Mouse (Mus musculus) liver, embryonic 14.5 days (tissue): ENCODE measurements at regions not wholly inside any gene's neighbourhood (a gene's known extent, or its start where the extent isn't known, plus 50 kb on each side); places are given as distances from the start of the nearest gene placed in this dataset.

Source experiments
- ATAC-seq: fragments of 200-750 bp; cut with Nextera tagmentation; 2 replicates; pipeline ENCODE4 v1.8.0; 2017; ENCODE audit warnings: moderate number of reproducible peaks, mild to moderate bottlenecking, moderate library complexity; ENCODE audit not compliant: insufficient read depth
- DNase-seq, 3 experiments: peaks; one replicate each; pipeline ENCODE4 v3.0.0-alpha.2; 2012 to 2013; ENCODE audit warnings: low read depth in 3 of 3, low spot score in 3 of 3
- H3K27ac ChIP-seq: fragments of 300-500 bp; sonication (generic); 2 replicates; pipeline ENCODE4 v1.5.1; 2014; ENCODE audit warnings: moderate library complexity, mild to moderate bottlenecking, control low read depth, inconsistent platforms
- H3K27me3 ChIP-seq: fragments of 300-500 bp; sonication (generic); 2 replicates; pipeline ENCODE4 v1.6.1; 2014; ENCODE audit warnings: mild to moderate bottlenecking, low read length, moderate library complexity; ENCODE audit not compliant: control insufficient read depth, insufficient read depth
- H3K36me3 ChIP-seq: fragments of 300-500 bp; sonication (generic); replicated peaks from 2 replicates; pipeline ENCODE4 v1.6.1; 2014; ENCODE audit warnings: low read depth; ENCODE audit not compliant: control insufficient read depth, insufficient read depth
- H3K4me1 ChIP-seq, 2 experiments: fragments of 200-500 bp in 1 of 2; fragments of 300-500 bp in 1 of 2; sonication (generic) in 1 of 2; replicated peaks; 2 replicates each; pipeline ENCODE4 v1.6.1; 2012 to 2014; ENCODE audit warnings: antibody characterized with exemption in 1 of 2, inconsistent platforms in 1 of 2, low read length in 1 of 2; ENCODE audit not compliant: control insufficient read depth in 2 of 2, insufficient read depth in 2 of 2
- H3K4me2 ChIP-seq: fragments of 300-500 bp; sonication (generic); 2 replicates; pipeline ENCODE4 v1.6.1; 2014; ENCODE audit warnings: low read depth, mild to moderate bottlenecking, control low read depth, moderate library complexity
- H3K4me3 ChIP-seq, 2 experiments: fragments of 200-500 bp in 1 of 2; fragments of 300-500 bp in 1 of 2; sonication (generic) in 1 of 2; 2 replicates each; pipeline ENCODE4 v1.5.1; 2012 to 2014; ENCODE audit warnings: low read depth in 2 of 2, low read length in 2 of 2, mild to moderate bottlenecking in 2 of 2, control low read depth in 1 of 2, inconsistent platforms in 1 of 2, moderate library complexity in 1 of 2; ENCODE audit not compliant: insufficient read depth in 1 of 2
- H3K9ac ChIP-seq: fragments of 300-500 bp; sonication (generic); replicated peaks from 2 replicates; pipeline ENCODE4 v1.6.1; 2014; ENCODE audit warnings: mild to moderate bottlenecking, control low read depth, moderate library complexity
- H3K9me3 ChIP-seq: fragments of 300-500 bp; sonication (generic); 2 replicates; pipeline ENCODE4 v1.6.1; 2016; ENCODE audit warnings: low read length, mixed read lengths; ENCODE audit not compliant: control insufficient read depth
- CTCF ChIP-seq: IDR thresholded peaks from 2 replicates; pipeline ENCODE4 v1.5.1; 2016; ENCODE audit warnings: antibody characterized with exemption, low read depth, control low read depth
- EP300 ChIP-seq: IDR thresholded peaks from 2 replicates; pipeline ENCODE4 v1.6.1; 2016; ENCODE audit warnings: antibody characterized with exemption, low read depth
- WGBS: fragments of 180-500 bp; shearing (Covaris S2); extraction: QIAGEN DNeasy Blood & Tissue Kit; methylation state at CpG from one replicate; pipeline ENCODE4 v1.1.7; 2014; ENCODE audit not compliant: insufficient replicate concordance; 5-methylcytosine and 5-hydroxymethylcytosine counted together

DNA sequence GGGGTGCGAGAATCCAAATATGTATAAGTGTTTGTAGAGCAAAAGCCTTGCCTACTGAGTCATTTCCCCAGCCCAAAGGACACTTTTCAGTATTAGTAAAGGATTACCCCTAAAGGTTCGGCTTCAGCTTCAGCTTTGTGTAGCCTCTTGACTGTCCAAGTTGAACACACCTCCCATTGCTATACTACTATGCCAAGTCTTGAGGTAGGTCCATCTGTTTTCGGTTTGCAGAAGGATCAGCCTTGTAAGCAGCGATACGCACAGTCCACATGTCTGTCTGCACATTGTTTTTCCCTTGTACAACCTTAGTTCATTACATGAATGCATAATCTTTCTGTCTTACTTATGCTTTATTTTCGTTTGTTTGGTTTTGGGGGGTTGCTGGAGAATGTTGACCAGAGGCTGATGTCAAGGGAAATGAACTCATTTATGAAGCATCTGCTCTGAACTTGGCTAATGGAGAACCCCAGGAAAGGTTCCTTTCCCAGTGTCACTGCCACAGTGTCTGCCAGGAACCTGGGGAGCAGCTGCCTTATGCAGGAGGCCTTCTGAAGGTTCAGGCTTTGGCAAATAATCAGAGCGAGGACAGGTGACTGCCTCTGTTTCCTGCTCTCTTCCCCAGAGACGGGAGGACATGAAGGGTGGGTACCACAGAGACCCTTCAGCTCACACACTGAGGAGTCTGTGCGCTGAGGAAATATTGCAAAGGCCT is 594.8 kb downstream of the Tmem114 start:
- ATAC-seq (no peak), DNase-seq (no peak)
- Histone ChIP-seq H3K9ac (no peak overlapping the region), H3K4me2 (no peak overlapping the region), H3K9me3 (no peaks in the 10 kb centered on the region), H3K4me1 (no peaks in the 10 kb centered on the region), H3K27me3 (no peaks in the 10 kb centered on the region), H3K36me3 (no peaks in the 10 kb centered on the region), H3K27ac (no peak overlapping the region), H3K4me3 (no peak overlapping the region)
- WGBS: 46% methylated on average over 9 of the region's 9 CpGs
- TF ChIP-seq EP300 (no peak), CTCF (no peak)

DNA sequence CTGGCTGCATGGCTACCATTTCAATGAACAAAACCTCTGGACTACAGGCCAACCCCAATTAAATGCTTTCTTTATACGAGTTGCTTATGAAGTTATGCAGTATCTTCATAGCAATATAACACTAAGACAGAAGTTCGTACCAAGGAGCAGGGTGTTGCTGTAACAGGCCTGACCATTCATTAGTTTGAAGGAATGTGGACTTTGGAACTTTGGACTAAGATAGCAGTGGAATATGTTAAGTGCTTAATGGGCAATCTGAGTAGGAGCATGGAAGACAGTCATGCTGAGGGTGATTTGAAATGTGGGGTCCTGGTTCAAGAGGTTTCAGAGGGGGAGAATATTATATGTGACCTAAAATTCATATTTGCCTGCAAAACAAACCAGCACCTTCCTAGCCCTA is 623.8 kb downstream of the Tmem114 start:
- WGBS: 47% methylated on average over 2 of the region's 2 CpGs
- TF ChIP-seq EP300 (no peak), CTCF (no peak)
- Histone ChIP-seq H3K4me1 (no peaks in the 10 kb centered on the region), H3K4me3 (no peak overlapping the region), H3K27me3 (no peaks in the 10 kb centered on the region), H3K9me3 (no peaks in the 10 kb centered on the region), H3K36me3 (no peaks in the 10 kb centered on the region), H3K9ac (no peak overlapping the region), H3K27ac (no peak overlapping the region), H3K4me2 (no peak overlapping the region)
- ATAC-seq (no peak), DNase-seq (no peak)

DNA sequence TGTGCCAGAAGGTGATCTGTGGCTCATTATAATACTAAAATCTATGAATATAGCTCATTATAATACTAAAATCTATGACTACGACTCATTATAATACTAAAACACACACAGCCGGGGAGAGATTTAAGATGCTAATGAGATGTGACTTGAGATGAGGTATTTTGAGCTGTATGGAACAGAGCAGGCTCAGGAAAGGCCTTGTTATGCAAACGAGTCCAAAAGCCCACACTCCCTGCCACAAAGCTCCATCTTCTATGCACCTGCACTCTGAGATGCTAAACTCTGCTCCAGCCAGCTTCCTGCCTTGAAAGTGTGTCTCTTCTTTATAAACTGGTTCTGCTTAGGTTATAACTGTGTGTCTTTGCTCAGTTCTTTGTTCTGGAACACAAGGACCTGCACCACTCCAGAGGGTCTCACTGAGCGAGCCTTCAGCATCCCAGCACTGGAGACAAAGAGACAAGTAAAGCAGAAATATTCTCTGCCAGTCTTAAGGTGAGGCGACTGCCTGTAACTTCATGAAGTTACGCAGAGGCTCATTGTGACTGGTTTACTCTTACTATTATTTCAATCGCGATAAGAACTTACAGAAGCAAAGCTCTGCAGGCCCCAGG is 627.7 kb downstream of the Tmem114 start:
- H3K27me3 ChIP-seq: no peaks in the 10 kb centered on the region
- H3K9ac ChIP-seq: no peak overlapping the region
- ATAC-seq (no peak), DNase-seq (no peak)
- no peaks in the 10 kb centered on the region for H3K4me1 ChIP-seq
- no peak overlapping the region for H3K4me2 ChIP-seq
- 51% methylated on average over 8 of the region's 8 CpGs for WGBS
- TF ChIP-seq EP300 (no peak), CTCF (no peak)
- H3K36me3 ChIP-seq: no peaks in the 10 kb centered on the region
- no peak overlapping the region for H3K4me3 ChIP-seq
- no peak overlapping the region for H3K27ac ChIP-seq
- no peaks in the 10 kb centered on the region for H3K9me3 ChIP-seq

DNA sequence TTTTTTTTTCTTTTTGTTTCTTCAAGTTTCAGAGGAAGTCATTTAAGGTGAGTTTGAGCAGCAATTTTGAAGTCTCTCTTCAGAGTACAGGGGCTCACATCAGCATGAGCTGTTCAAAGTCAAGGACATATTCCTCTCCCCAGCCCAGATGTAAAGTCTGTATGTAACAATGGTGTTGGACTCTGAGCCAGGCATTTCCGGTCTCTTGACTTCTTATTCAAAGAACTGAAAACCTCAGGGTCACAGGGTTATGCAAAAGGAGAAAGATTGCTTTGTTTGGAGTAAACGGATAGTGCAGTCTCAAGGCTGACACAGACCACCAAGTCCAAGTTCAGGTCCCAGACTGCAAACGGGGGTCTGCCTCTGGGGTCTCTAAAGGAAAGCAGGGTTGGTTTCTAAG is 629.4 kb downstream of the Tmem114 start:
- H3K27me3 ChIP-seq: no peaks in the 10 kb centered on the region
- H3K4me2 ChIP-seq: no peak overlapping the region
- no peak for DNase-seq
- no peaks in the 10 kb centered on the region for H3K9me3 ChIP-seq
- H3K36me3 ChIP-seq: no peaks in the 10 kb centered on the region
- no peak overlapping the region for H3K9ac ChIP-seq
- no peak overlapping the region for H3K4me3 ChIP-seq
- no peak overlapping the region for H3K27ac ChIP-seq
- TF ChIP-seq EP300 (no peak), CTCF (no peak)
- WGBS: 37% methylated on average over 3 of the region's 3 CpGs
- ATAC-seq: no peak
- H3K4me1 ChIP-seq: no peaks in the 10 kb centered on the region

DNA sequence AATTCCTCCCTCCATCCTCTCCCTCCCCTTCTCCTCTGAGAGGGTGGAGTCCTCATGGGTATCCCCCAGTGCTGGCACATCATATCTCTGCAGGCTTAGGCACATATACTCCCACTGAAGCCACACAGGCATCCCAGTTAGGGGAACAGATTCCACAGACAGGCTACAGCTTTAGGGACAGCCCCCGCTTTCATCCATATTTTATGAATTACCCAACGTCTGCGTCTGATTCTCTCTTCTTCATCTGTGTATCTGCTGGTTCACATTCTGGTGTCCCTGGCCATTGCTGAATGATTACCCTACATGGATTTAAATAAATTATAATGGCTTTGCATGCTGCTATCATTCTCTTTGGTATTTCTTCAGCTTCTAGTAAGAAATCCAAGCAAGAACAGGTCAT is 632.4 kb downstream of the Tmem114 start:
- Histone ChIP-seq H3K9me3 (no peaks in the 10 kb centered on the region), H3K27ac (no peak overlapping the region), H3K4me3 (no peak overlapping the region), H3K36me3 (no peaks in the 10 kb centered on the region), H3K9ac (no peak overlapping the region), H3K4me1 (no peaks in the 10 kb centered on the region), H3K4me2 (no peak overlapping the region), H3K27me3 (no peaks in the 10 kb centered on the region)
- TF ChIP-seq CTCF: no peak
- TF ChIP-seq EP300: no peak
- no peak for DNase-seq
- WGBS: 72% methylated on average over 3 of the region's 3 CpGs
- ATAC-seq: no peak
